Mouse (Mus musculus): ENCODE data around the gene Olfr212.

DNA sequence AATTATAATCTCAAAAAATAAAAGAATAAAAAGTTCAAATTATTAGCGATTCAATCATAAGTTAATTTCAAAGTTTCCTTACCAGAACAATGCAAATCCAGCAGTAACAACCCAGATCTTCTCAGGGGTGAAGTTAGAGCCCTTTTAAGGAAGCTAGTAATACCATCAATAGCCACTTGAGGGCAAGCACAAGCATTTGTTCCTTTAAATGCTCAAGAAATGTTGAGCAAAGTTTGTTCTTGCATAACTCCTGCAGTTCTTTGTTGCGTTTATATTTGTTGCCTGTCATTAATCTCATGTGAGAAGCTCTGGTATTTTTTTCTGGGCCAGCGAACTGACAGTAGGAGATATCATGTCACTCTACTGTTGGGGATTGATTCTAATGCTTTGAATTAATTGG, 38.2 kb upstream of the Olfr212 start:
- TF ChIP-seq CTCF (IDR thresholded peaks at IDR 0.05; ENCODE audit: extremely low read depth, insufficient read length, insufficient replicate concordance, low read depth, low read length) (no peak), POLR2A (IDR thresholded peaks at IDR 0.05; ENCODE audit: low read depth, low read length) (no peak)
